Mouse (Mus musculus) c-Kit-positive CD71-positive TER-119-negative erythroid progenitor cells, embryonic 14.5 days (primary cell): Measurements from ENCODE around the gene Ccdc81.
A peak's percentile ranks its signal among the peaks of the same experiment; 100 is the strongest.

ENCODE experiments used
- DNase-seq: peaks from one replicate; pipeline ENCODE4 v3.0.0-alpha.2; 2013; ENCODE audit warnings: low read depth

The Ccdc81 gene

DNA sequence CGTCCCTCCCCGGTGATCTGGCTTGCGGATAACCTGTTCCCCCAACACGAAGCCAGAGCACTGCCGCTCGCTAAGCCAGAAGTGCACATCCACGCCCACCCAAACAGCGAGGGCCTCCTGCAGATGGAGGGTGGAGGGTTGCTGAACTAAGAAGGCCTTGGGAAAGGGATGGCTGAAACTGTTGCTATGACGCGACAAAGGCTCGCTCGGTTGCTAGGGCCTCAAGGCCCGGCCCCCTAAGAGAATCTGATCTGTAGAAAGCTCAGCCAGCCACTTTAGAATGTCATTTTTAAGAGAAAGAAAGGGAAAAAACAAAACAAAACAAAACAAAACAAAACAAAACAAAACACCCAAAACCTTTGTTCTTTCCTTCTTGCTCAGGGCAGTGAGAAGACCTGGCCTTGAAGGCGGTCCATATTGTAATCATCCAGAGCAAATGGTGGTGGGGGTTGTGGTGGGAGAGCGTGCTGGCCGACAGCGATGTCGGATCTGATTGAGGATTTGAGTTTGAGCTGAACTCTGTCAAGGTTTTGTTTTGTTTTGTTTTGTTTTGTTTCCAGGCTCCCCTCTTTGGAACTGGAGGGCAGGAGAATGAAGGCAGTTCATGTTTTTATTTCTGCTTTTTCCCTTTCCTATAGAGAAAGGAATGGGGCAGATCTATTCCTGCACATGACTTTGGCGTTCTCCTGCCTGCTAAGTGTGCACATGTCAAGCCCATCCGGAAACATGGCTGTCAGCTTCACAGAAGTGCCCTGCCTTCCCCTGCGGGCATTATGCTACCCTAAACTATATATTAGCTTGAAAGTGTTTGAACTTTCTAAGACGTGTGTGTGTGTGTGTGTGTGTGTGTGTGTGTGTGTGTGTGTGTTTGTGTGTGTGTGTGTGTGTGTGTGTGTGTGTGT, at the start of gene Ccdc81:
TSS of gene Ccdc81 (minus strand) at position 188 of the 902 bp plus-strand sequence.
- DNase-seq, result no peak

DNA sequence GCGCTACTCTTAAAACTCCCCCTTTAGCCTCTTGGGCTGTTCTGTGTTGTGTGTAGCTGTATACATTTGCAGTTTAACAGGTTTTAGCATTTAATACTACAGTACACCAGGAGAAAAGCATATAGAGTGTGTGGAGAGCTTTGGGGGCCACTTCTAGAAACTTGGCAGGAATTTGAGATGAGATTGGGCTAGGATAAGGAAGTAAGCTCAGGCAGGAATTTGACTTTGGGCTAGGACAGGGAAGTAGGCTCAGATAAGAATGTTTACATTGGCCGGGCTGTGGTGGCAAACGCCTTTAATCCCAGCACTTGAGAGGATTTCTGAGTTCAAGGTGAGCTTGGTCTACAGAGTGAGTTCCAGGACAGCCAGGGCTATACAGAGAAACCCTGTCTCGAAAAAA, 46.0 kb upstream of the Ccdc81 start:
- no peak for DNase-seq

DNA sequence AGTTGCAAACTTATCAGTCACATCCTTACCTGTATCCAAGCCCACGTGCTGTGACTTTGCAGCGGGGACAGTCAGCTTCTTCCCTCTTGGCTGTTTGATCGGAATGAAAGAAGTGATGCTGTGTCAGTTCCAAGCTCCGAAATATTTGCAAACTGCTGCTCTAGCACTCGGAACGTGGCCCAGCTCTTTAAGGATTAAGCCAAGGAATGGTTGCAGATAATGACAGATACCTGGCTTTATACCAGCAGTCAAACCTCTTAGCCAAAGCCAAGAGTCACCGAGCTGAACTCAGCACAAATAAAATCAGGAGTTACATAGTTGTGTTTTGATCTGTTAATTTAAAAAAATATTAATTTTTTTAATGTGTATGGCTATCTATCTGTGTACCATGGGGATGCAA, 44.6 kb upstream of the Ccdc81 start:
- DNase-seq, result no peak

DNA sequence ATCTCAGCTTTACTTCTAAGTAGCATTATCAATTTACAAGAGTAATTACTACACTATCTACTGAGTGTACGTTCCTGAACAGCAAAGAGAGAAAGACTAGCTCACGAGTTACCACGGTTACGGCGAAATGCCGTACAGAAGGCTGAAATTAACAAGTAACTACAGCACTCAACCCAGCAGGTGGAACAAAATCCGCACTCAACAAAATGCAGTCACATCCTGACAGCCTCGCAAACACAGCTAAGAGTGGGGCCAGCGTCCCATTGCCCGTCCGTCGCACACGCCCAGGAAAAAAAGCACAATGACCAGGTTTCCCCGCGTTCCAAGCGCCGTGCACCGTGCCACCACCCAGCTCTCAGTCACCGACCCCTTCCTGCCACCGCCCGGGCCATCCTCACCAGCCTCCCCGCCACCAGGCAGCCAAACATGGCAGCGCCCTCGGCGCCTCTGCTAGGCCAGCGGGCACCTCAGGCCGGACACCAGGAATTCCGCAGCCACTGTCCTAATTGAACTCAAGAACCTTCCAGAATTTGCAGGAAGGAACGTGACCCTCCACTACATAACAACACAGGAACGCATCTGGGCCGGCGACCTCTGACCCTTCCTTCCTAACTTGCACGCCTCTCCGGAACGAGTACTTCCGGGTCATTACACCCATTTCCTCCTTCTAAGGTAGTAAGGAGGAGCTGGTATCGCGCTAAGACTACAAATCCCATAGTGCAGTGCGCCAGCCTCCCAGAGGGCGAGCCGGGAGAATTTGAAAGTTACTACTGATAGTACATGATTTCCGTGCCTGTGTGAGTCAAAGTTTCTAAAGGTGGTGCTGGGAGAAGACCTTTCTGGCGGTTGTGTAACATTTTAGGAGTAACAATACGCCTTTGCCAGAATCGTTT, 37.4 kb upstream of the Ccdc81 start, which contains the start of gene Hikeshi:
TSS of gene Hikeshi (minus strand) at position 634 of the 893 bp plus-strand sequence.
- DNase-seq, result peak; percentile 99

- DNase-seq, result peak; percentile 16
Observed at GRCm38 (mm10) chr7:89939497-89940353, 36.3 kb upstream of the Ccdc81 start.

DNA sequence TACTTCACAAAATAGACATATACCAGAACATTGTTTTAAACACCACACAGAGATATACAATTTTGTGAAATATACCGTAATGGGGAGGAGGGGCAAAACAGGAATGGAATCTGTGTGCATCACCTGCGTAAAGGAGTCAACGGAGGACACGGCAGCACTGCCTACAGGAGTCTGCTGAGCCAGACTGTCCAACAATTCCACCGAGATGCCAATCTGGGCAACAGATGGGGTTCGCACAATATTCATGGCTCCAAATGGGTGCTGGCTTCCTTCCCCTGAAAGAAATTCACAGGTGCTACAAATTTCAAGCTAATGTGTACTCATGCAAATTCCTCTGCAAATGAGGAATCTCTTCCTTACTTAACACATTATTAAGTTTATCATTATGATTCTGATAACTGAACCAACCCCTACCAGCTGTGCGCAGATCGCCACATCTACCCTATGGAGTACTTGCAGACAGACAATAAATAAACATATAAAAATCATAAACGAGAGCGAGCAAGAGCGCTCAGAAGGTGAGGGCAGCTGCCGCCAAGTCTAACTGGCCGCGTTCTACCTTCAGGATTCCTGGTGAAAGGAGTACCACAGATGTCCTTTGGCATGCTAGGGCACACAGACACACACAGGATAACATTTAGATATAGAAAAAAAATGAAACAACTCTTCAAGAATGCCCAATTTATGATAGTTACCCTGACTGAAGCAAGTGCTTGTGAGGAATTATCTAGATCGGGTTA, 20.2 kb upstream of the Ccdc81 start:
- no peak for DNase-seq

DNA sequence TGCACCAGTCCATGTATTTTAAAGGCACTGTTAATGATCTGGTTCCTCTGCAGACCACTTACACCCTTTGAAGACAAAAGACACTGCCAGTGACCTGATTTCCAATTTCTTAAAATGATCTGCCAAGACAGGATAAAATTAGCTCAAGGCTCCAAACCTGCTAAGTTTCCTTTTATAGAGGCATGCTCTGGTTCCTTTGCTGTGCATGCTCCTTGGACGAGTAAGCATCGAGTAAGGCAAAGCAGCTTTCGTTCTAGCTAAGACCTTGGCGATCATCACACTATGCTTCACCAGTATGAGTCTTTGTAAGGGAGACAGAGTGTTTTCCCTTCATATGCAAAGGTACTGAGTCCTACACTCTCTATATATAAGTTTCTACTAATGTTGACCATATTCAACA, 14.3 kb upstream of the Ccdc81 start:
- DNase-seq, result no peak

DNA sequence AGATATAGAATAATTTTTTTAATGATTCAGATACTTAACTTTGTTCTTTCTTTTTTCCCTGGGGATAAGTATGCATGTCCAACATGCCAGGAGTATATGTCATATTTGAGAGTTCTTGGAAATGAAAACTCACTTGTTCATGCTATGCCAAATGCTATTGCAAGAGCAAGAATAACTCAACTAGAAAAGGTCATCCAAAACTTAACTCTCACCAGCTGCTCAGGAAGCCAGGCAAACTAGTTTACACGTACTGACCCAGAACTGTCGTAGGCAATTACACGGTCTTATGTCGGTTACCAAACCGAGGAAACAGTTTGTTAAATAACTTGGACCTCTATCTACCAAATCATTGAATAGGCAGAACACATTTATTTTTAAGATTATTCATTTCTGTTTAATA, 13.3 kb upstream of the Ccdc81 start:
- DNase-seq, result no peak

- DNase-seq, result no peak
Observed at GRCm38 (mm10) chr7:89913432-89914158, 10.2 kb upstream of the Ccdc81 start.

GRCm38 (mm10) chr7:89912356-89912755, 8.9 kb upstream of the Ccdc81 start:
- no peak for DNase-seq

GRCm38 (mm10) chr7:89909711-89910110, 6.3 kb upstream of the Ccdc81 start:
- DNase-seq, result no peak

GRCm38 (mm10) chr7:89908899-89909621, 5.6 kb upstream of the Ccdc81 start:
- no peak for DNase-seq

DNA sequence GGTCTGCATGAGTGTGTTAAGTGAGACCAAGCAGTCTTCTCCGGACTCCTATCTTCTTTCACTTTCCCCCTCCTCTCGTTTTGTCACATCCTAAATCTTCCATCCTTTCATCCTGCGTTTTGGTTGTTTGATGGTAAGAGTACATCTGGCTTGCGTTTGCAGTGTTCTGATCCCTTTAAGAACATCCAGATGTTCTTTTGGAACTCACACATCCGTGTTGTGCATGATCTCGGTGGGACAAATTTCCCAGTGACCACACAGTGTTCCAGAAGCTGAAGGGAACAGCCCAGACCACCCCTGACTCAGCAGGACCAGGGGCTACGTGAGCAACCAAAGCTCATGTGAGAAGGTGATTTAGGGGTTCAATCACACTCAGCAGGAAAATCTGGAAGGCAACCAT, 5.0 kb upstream of the Ccdc81 start:
- DNase-seq, result no peak

- DNase-seq, result peak; percentile 66
Observed at GRCm38 (mm10) chr7:89907950-89908349, 4.5 kb upstream of the Ccdc81 start.

GRCm38 (mm10) chr7:89903007-89903406, 422 bp downstream of the Ccdc81 start:
- DNase-seq, result no peak

DNA sequence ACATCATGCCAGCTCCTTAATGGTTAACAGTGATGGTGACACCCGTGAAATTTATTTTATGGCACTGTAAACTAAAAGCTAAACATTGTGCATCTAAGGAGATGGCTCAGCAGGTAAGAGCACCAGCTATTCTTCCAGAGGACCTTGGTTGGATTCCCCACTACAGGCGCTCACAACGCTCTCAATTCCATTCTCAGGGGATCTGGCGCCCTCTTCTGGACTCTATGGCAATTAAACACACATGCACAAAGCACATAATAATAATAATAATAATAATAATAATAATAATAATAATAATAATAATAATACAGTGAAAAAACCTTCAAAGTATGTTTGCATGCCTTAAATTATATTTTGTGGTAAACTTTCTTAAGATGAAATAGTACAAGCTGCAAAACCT, 11.6 kb downstream of the Ccdc81 start:
- DNase-seq, result peak; percentile 19

GRCm38 (mm10) chr7:89891412-89891811, 12.0 kb downstream of the Ccdc81 start:
- no peak for DNase-seq

GRCm38 (mm10) chr7:89884551-89884950, 18.9 kb downstream of the Ccdc81 start:
- DNase-seq, result no peak

- DNase-seq, result no peak
Observed at GRCm38 (mm10) chr7:89879686-89880085, 23.7 kb downstream of the Ccdc81 start.

GRCm38 (mm10) chr7:89867221-89867620, 36.2 kb downstream of the Ccdc81 start:
- no peak for DNase-seq
